Mouse (Mus musculus) forebrain, embryonic 16.5 days (tissue): ENCODE measurements around the gene Cd2. TPM values are rescaled to one million over a fixed set of nuclear protein-coding genes. Genes with fewer than 3 reads are reported as not detected.
A peak's percentile ranks its signal among the peaks of the same experiment; 100 is the strongest.

Source experiments
- ATAC-seq: fragments of 200-750 bp; cut with Nextera tagmentation; 2 replicates; pipeline ENCODE4 v1.8.0; 2017; ENCODE audit warnings: mild to moderate bottlenecking, moderate library complexity
- H3K27ac ChIP-seq: fragments of 300-500 bp; sonication (generic); 2 replicates; pipeline ENCODE4 v1.5.1; 2014; ENCODE audit warnings: low read length, control low read depth
- H3K27me3 ChIP-seq: fragments of 300-500 bp; sonication (generic); replicated peaks from 2 replicates; pipeline ENCODE4 v1.6.1; 2014; ENCODE audit warnings: low read length; ENCODE audit not compliant: control insufficient read depth, insufficient read depth
- H3K36me3 ChIP-seq: fragments of 300-500 bp; sonication (generic); 2 replicates; pipeline ENCODE4 v1.6.1; 2014; ENCODE audit not compliant: control insufficient read depth, insufficient read depth
- H3K4me1 ChIP-seq: fragments of 300-500 bp; sonication (generic); replicated peaks from 2 replicates; pipeline ENCODE4 v1.6.1; 2014; ENCODE audit warnings: low read length; ENCODE audit not compliant: control insufficient read depth, insufficient read depth
- H3K4me2 ChIP-seq: fragments of 300-500 bp; sonication (generic); 2 replicates; pipeline ENCODE4 v1.6.1; 2014; ENCODE audit warnings: mild to moderate bottlenecking, low read length, control low read depth
- H3K4me3 ChIP-seq: fragments of 300-500 bp; sonication (generic); replicated peaks from 2 replicates; pipeline ENCODE4 v1.5.1; 2014; ENCODE audit warnings: mild to moderate bottlenecking, low read length, control low read depth
- H3K9ac ChIP-seq: fragments of 300-500 bp; sonication (generic); replicated peaks from 2 replicates; pipeline ENCODE4 v1.6.1; 2014; ENCODE audit warnings: low read depth, low read length, control low read depth
- H3K9me3 ChIP-seq: fragments of 300-500 bp; sonication (generic); 2 replicates; pipeline ENCODE4 v1.6.1; 2016; ENCODE audit warnings: low read length; ENCODE audit not compliant: control insufficient read depth
- WGBS: fragments of 180-500 bp; shearing (Covaris S2); extraction: QIAGEN DNeasy Blood & Tissue Kit; methylation state at CpG from one replicate; pipeline ENCODE4 v1.1.7; 2014; 5-methylcytosine and 5-hydroxymethylcytosine counted together
- polyA plus RNA-seq: library from polyadenylated mRNA; unstranded; fragments of >200 nt; fragmentation: Nextera tagmentation; extraction: Ambion mirVana; gene quantifications from 2 replicates; pipeline ENCODE4 v1.2.1, GENCODE M21; 2015

Gene Cd2
- polyA plus RNA-seq, 1 experiment from 2014 or later, result 0.37 TPM

GRCm38 (mm10) chr3:101310977-101311376, 23.2 kb upstream of the Cd2 start:
- WGBS, result 69% methylated on average over 9 of the region's 9 CpGs
- H3K27ac ChIP-seq, result no peak overlapping the region
- H3K4me3 ChIP-seq, result no peak overlapping the region
- no peaks in the 10 kb centered on the region for H3K4me1 ChIP-seq
- no peak overlapping the region for H3K4me2 ChIP-seq
- no peak overlapping the region for H3K9ac ChIP-seq
- no peak for ATAC-seq
- no peaks in the 10 kb centered on the region for H3K27me3 ChIP-seq
- H3K9me3 ChIP-seq, result no peaks in the 10 kb centered on the region
- H3K36me3 ChIP-seq, result no peaks in the 10 kb centered on the region

GRCm38 (mm10) chr3:101309626-101310025, 21.9 kb upstream of the Cd2 start:
- no peak for ATAC-seq
- H3K36me3 ChIP-seq, result no peaks in the 10 kb centered on the region
- H3K4me2 ChIP-seq, result no peak overlapping the region
- no peak overlapping the region for H3K9ac ChIP-seq
- H3K4me1 ChIP-seq, result no peaks in the 10 kb centered on the region
- WGBS, result 67% methylated on average over 3 of the region's 3 CpGs
- no peaks in the 10 kb centered on the region for H3K27me3 ChIP-seq
- H3K4me3 ChIP-seq, result no peak overlapping the region
- no peaks in the 10 kb centered on the region for H3K9me3 ChIP-seq
- no peak overlapping the region for H3K27ac ChIP-seq

DNA sequence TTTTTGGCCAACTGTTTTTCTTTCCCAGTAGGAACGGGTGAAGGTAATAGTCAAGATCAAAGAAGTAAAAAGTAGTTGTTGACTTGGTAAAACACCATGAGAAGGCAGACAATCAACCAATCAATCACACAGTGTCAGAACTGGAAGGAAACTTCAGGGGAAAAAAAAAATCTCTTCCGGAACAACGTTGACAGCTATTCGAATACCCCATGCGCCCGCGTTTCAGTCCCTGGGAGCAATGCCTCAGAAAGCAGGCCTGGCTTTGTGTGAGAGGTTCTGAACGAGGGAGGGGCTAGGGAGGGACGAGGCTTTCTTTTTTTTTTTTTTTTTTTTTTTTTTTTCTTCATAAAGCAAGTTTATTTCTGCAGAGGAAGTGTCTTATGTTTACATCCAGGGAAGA, 18.4 kb upstream of the Cd2 start:
- no peak overlapping the region for H3K4me2 ChIP-seq
- H3K9ac ChIP-seq, result no peak overlapping the region
- H3K4me1 ChIP-seq, result peaks cover 8% of the 10 kb centered on the region
- ATAC-seq, result no peak
- WGBS, result 79% methylated on average over 9 of the region's 9 CpGs
- H3K27ac ChIP-seq, result no peak overlapping the region
- no peaks in the 10 kb centered on the region for H3K36me3 ChIP-seq
- no peaks in the 10 kb centered on the region for H3K9me3 ChIP-seq
- H3K27me3 ChIP-seq, result no peaks in the 10 kb centered on the region
- H3K4me3 ChIP-seq, result no peak overlapping the region

DNA sequence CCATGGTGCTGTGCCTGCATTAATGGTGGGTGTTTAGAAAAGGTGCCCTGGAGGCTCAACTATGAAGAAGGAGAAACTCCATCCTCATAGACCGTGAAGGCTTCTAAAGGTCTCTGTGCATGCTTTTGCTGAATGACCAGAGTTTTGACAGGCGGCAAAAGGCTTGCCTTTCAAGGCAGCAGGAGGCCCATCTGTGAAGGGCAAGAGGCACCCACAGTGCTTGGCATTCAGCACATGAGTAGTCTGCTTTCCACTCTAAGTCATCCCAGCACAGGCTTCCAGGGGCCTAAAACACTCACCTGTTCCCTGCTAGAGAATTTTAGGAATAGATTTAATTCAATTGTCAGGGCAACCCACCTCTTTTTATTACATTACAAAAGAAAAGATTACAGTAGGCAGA, 17.3 kb upstream of the Cd2 start:
- ATAC-seq, result no peak
- WGBS, result 78% methylated on average over 2 of the region's 2 CpGs
- peaks cover 19% of the 10 kb centered on the region for H3K4me1 ChIP-seq
- H3K36me3 ChIP-seq, result no peaks in the 10 kb centered on the region
- H3K4me2 ChIP-seq, result no peak overlapping the region
- H3K4me3 ChIP-seq, result no peak overlapping the region
- no peak overlapping the region for H3K9ac ChIP-seq
- H3K27ac ChIP-seq, result no peak overlapping the region
- no peaks in the 10 kb centered on the region for H3K27me3 ChIP-seq
- H3K9me3 ChIP-seq, result no peaks in the 10 kb centered on the region

- WGBS, result 20% methylated on average over 8 of the region's 8 CpGs
- H3K4me3 ChIP-seq, result no peak overlapping the region
- peak; percentile 13; the same call in 1 of the 2 replicates for ATAC-seq
- no peaks in the 10 kb centered on the region for H3K9me3 ChIP-seq
- H3K4me1 ChIP-seq, result peaks cover 25% of the 10 kb centered on the region
- H3K27ac ChIP-seq, result no peak overlapping the region
- no peak overlapping the region for H3K4me2 ChIP-seq
- H3K9ac ChIP-seq, result no peak overlapping the region
- no peaks in the 10 kb centered on the region for H3K36me3 ChIP-seq
- no peaks in the 10 kb centered on the region for H3K27me3 ChIP-seq
Measured at GRCm38 (mm10) chr3:101304156-101304555, 16.4 kb upstream of the Cd2 start.

DNA sequence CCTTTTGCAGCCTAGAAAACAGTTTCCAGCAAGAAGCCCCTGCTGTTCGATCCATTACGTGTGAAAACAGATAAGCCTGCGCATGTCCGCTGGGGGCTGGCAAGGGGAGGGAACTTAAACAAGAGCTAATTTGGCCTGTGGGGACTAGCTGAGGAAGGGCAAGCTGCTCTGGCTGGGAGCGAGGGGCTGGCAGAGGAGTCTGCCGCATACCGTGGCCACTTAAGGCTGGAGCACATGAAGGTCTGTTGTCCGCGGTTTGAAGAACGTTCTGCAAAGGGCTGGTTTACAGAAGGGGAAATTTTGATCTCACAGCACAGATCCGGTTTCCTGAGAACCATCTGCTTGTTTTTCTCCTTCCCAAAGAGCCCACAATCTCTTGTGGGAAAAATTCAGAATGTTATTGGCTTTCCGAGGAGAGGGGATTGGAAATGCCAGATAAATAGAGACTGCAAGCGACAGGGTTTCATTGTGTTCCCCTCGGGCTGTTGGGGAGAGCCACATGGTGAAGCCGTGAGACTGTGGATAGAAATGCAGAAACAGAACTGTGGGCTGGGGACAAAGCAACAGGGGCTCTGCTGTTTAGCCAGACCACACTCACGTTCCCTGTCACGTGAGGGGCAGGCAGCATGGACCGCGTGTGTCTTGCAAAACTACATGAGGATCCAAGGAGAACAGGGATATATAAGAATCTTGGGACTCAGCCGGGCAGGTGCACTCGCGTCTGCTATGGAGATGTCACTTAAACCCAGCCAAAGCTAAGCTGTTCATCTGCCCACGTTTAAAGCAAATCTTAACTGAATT, 12.7 kb upstream of the Cd2 start:
- Histone ChIP-seq H3K4me3 (peak overlapping the region; percentile 30), H3K4me1 (peaks cover 25% of the 10 kb centered on the region), H3K27ac (peak overlapping the region; percentile 73), H3K27me3 (no peaks in the 10 kb centered on the region), H3K9me3 (no peaks in the 10 kb centered on the region), H3K4me2 (peak overlapping the region; percentile 55), H3K9ac (peak overlapping the region; percentile 56), H3K36me3 (no peaks in the 10 kb centered on the region)
- 12% methylated on average over 23 of the region's 23 CpGs for WGBS
- peak; percentile 72 for ATAC-seq

GRCm38 (mm10) chr3:101299591-101299990, 11.9 kb upstream of the Cd2 start:
- Histone ChIP-seq H3K4me3 (no peak overlapping the region), H3K27ac (no peak overlapping the region), H3K4me1 (peaks cover 25% of the 10 kb centered on the region), H3K9ac (no peak overlapping the region), H3K9me3 (no peaks in the 10 kb centered on the region), H3K27me3 (no peaks in the 10 kb centered on the region), H3K4me2 (no peak overlapping the region), H3K36me3 (no peaks in the 10 kb centered on the region)
- no peak for ATAC-seq
- 74% methylated on average over 6 of the region's 6 CpGs for WGBS

- no peak overlapping the region for H3K27ac ChIP-seq
- no peaks in the 10 kb centered on the region for H3K36me3 ChIP-seq
- H3K27me3 ChIP-seq, result no peaks in the 10 kb centered on the region
- H3K4me1 ChIP-seq, result peaks cover 18% of the 10 kb centered on the region
- WGBS, result 94% methylated on average over 5 of the region's 5 CpGs
- no peak overlapping the region for H3K9ac ChIP-seq
- no peak overlapping the region for H3K4me2 ChIP-seq
- H3K9me3 ChIP-seq, result no peaks in the 10 kb centered on the region
- H3K4me3 ChIP-seq, result no peak overlapping the region
- ATAC-seq, result no peak
Measured at GRCm38 (mm10) chr3:101297221-101297620, 9.5 kb upstream of the Cd2 start.

- Histone ChIP-seq H3K4me1 (peaks cover 18% of the 10 kb centered on the region), H3K9ac (no peak overlapping the region), H3K9me3 (no peaks in the 10 kb centered on the region), H3K4me3 (no peak overlapping the region), H3K36me3 (no peaks in the 10 kb centered on the region), H3K27me3 (no peaks in the 10 kb centered on the region), H3K27ac (no peak overlapping the region), H3K4me2 (no peak overlapping the region)
- ATAC-seq, result no peak
- 61% methylated on average over 15 of the region's 15 CpGs for WGBS
Measured at GRCm38 (mm10) chr3:101295931-101296820, 8.4 kb upstream of the Cd2 start.
